Mouse (Mus musculus): ENCODE results near the gene Ighmbp2. TPM values are rescaled to one million over a fixed set of nuclear protein-coding genes. Genes with fewer than 3 reads are reported as not detected.

Gene Ighmbp2
- polyA plus RNA-seq, 1 experiment: 9.4 TPM

- no peak for TF ChIP-seq GATA1 (IDR thresholded peaks at IDR 0.05; ENCODE audit: low read length)
Measured at GRCm38 (mm10) chr19:3304017-3304416, 21.2 kb upstream of the Ighmbp2 start.

DNA sequence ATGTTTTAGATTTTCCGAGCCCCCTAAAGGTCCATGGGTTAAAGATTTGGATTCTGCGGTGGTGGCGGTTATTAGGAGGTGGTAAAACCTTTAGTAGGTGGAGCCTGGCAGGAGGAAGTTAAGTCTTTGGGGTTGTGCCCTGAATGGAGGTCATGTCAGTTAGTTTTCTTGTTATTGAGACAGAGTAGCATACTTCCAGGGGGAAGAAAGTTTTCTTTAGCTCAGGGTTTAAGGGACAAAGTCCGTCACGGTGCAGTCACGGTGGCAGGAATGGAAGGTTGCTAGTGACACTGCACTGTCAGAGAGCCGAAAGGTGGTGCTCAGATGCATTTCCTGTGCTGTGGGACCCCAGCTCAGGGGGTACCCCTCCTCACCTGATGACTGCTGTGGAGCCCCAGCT lies 15.0 kb upstream of the Ighmbp2 start:
- no peak for TF ChIP-seq GATA1 (IDR thresholded peaks at IDR 0.05; ENCODE audit: low read length)

GRCm38 (mm10) chr19:3297034-3297433 lies 14.2 kb upstream of the Ighmbp2 start:
- TF ChIP-seq GATA1 (IDR thresholded peaks at IDR 0.05; ENCODE audit: low read length): no peak

DNA sequence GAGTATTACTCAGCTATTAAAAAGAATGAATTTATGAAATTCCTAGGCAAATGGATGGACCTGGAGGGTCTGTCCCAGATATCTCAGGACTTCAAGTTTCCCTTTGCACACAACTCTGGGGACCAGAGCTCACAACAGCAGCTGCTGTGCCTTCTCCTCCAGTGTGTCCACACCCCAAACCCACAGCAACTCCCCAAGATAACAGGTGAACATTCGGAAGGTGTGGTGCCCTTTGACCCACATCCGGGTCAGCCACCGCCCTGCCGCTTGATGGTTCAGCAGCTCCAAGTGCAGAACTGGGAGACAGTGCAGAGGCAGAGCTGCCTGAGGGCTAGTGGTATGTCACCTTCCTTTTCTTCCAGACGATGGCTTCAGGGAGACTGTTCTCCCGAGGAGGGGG lies 12.4 kb upstream of the Ighmbp2 start:
- TF ChIP-seq GATA1 (IDR thresholded peaks at IDR 0.05; ENCODE audit: low read length): no peak

DNA sequence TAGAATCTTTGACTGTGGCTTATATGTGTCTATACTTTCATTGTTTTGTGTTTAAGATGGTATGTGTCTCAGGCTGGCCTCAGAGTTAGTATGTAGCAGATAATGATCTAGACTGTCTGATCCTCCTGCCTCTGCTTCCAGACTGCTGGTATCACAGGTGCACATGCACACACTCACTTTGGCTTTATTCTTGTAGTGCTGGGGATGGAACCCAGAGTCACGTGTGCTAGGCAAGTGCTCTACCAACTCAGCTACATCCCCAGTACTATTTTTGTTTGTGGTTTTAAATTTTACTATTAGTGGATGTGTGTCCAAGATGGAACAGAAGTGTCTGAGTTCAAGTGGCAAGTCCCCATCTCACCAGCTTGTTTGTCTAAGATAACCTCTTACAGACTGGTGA lies 10.2 kb upstream of the Ighmbp2 start:
- no peak for TF ChIP-seq GATA1 (IDR thresholded peaks at IDR 0.05; ENCODE audit: low read length)

DNA sequence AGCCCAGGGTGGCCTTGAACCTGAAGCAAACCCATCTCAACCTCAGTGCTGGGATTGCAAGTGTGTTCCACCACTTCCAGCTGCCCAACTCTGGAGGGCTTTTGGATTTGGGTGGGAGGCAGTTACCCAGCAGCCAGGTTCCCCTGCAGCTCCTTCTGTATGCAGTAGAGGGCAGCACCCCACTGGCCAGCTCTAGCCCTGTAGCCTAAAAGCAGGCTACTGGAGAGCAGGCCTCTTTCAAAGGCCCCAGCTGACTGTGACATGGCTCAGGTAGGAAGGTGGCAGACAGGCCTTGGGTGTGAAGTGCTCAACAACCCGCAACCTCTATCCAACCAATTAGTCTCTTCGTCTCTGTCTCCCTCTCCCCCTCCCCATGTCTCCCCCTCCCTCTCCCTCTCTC lies 9.2 kb upstream of the Ighmbp2 start:
- no peak for TF ChIP-seq GATA1 (IDR thresholded peaks at IDR 0.05; ENCODE audit: low read length)

DNA sequence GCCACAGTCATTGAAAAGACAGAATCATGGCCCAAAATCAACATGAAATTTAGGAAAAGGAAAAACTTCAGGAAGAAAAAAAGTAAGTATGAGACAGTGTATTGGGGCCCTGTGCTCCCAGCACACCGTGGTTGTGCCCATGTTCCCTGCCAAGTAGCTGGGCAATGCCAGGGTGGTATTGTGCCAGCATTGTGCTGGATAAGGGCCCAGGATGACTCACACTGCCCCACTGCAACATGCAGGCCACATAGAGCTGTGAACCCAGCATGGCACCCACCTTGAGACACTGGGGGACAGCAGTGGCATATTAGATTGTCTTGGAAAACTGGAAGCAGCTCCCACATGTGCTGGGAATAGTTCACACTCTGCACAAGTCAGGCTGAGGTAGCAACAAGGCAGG lies 6.2 kb upstream of the Ighmbp2 start:
- TF ChIP-seq GATA1 (IDR thresholded peaks at IDR 0.05; ENCODE audit: low read length): no peak

GRCm38 (mm10) chr19:3281886-3282285 lies 931 bp downstream of the Ighmbp2 start:
- no peak for TF ChIP-seq GATA1 (IDR thresholded peaks at IDR 0.05; ENCODE audit: low read length)

DNA sequence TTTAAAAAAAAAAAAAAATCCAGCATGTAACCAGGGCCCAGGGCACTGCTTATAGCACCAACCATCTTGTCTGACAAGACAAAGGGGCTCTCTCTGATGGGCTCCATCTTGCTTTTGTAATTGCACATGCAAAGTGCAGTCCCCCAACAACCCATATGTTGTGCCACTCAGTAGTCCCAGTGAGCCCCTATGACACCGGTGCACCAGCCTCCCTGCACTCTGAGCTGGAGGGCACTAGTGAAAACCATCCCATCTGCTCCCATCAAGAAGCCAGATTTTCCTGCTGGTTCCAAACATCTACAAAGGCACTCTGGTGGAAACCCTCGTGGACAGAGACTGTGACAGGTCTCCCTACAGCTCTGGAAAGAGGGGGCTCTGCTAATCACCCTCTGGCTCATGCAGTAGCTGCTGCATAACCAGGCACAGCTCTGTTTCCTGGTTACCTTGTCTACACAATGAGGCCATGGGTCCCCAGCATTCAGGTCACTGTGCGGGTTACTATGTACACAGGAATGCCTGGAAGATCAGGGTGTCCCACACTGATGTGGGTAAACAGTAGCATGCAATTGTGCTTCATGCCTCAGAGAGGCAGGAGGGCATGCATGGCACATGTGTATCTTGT lies 7.0 kb downstream of the Ighmbp2 start:
- TF ChIP-seq GATA1 (IDR thresholded peaks at IDR 0.05; ENCODE audit: low read length): no peak

- no peak for TF ChIP-seq GATA1 (IDR thresholded peaks at IDR 0.05; ENCODE audit: low read length)
Measured at GRCm38 (mm10) chr19:3273331-3273730, 9.5 kb downstream of the Ighmbp2 start.

DNA sequence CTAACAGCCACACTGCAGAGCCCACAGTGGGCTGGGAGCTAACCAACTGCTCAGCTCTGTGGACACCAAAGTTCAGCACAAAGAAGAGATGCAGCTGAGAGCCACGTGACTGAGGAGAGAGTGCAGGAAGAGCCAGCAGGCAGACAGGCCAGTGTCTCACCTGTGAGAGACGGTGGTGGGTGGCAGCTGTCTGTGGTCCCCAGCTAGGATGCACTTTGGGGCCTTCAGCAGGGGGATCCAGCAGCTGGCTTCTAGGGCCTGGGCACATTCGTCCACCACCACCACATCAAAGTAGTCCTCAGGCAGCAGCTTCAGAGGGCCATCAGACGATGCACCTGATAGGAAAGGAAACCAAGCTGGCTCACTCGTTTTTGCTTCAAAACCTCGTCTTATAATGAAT lies 11.5 kb downstream of the Ighmbp2 start:
- no peak for TF ChIP-seq GATA1 (IDR thresholded peaks at IDR 0.05; ENCODE audit: low read length)

DNA sequence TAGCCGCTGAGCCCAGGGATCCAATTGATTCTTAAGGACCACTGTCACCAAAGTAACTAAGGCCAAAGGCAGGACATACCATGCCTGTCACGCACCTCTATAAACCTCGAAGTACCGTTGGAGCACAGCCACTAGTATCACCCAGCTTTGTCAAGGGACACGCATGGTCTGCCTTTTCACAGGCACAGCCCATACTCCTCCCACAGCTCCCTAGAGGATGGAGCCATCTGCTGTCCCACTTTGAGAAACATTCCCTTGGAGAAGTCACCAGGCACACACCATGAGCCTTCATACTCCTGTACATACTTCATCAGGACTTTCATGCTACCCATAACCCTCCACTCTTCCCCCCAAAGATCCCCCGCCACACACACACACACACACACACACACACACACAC lies 13.0 kb downstream of the Ighmbp2 start:
- no peak for TF ChIP-seq GATA1 (IDR thresholded peaks at IDR 0.05; ENCODE audit: low read length)

- no peak for TF ChIP-seq GATA1 (IDR thresholded peaks at IDR 0.05; ENCODE audit: low read length)
Measured at GRCm38 (mm10) chr19:3269279-3269678, 13.5 kb downstream of the Ighmbp2 start.

- TF ChIP-seq GATA1 (IDR thresholded peaks at IDR 0.05; ENCODE audit: low read length): no peak
Measured at GRCm38 (mm10) chr19:3268218-3268980, 14.4 kb downstream of the Ighmbp2 start.

- no peak for TF ChIP-seq GATA1 (IDR thresholded peaks at IDR 0.05; ENCODE audit: low read length)
Measured at GRCm38 (mm10) chr19:3267340-3267739, 15.5 kb downstream of the Ighmbp2 start.

DNA sequence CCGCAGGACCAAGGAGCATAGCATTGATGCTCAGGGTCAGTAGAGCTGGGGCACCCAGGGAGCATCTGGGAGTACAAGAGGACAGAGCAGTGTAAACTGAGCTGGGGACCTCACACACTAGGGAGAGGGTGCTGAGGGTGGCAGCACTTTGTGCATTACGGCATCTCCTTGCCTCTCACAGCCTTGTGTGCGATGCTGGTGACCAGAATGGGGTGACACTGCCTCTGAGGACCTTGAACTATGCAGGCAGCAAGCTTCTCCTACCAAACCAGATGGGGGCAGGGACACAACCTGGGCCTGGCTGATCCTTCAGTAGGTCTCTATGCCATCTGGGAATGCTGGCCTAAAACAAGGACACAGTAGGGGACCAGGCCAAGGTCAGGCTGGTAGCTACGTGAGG lies 16.1 kb downstream of the Ighmbp2 start:
- no peak for TF ChIP-seq GATA1 (IDR thresholded peaks at IDR 0.05; ENCODE audit: low read length)

- TF ChIP-seq GATA1 (IDR thresholded peaks at IDR 0.05; ENCODE audit: low read length): no peak
Measured at GRCm38 (mm10) chr19:3266136-3266535, 16.7 kb downstream of the Ighmbp2 start.
